In genomic region chr7:135735691-135736580, GRCm38 (mm10) we compare ENCODE assay signal across 7 mouse cellular contexts. TPM values are rescaled to one million over a fixed set of nuclear protein-coding genes. Genes with fewer than 3 reads are reported as not detected.
DNase-seq lines count a peak whose midpoint lies in the region; ATAC-seq and TF ChIP-seq lines count a peak whose summit lies in the region.

No protein-coding gene starts in this region.

- TF ChIP-seq POLR2A in kidney, adult 2 months (IDR thresholded peaks at IDR 0.05; ENCODE audit: low read depth, low read length) = no peak

- peak overlapping the region; percentile 24 for H3K4me3 ChIP-seq in embryonic facial prominence, embryonic 13.5 days
- peak overlapping the region; percentile 20; the same call in 1 of the 2 replicates for H3K4me3 ChIP-seq in kidney, adult 2 months (ENCODE audit: insufficient read depth, low read depth, low read length)
- H3K4me3 ChIP-seq in limb, embryonic 12.5 days (replicated peaks) = no peak overlapping the region; the same call in 1 of the 2 replicates
- H3K4me3 ChIP-seq in midbrain, embryonic 14.5 days (replicated peaks; ENCODE audit: low read depth, low read length) = no peak overlapping the region

- TF ChIP-seq CTCF in kidney, adult 2 months (conservative IDR thresholded peaks at IDR 0.05; ENCODE audit: insufficient read depth, insufficient read length, low read depth, low read length) = peak; percentile 86

- H3K27ac ChIP-seq in embryonic facial prominence, embryonic 13.5 days = peak overlapping the region; percentile 39; the same call in 1 of the 2 replicates
- H3K27ac ChIP-seq in kidney, adult 2 months (ENCODE audit: insufficient read depth, low read depth, low read length) = no peak overlapping the region
- H3K27ac ChIP-seq in limb, embryonic 12.5 days = no peak overlapping the region
- peak overlapping the region; percentile 34; the same call in 1 of the 2 replicates for H3K27ac ChIP-seq in midbrain, embryonic 14.5 days (replicated peaks; ENCODE audit: low read depth, low read length)

- H3K9ac ChIP-seq in embryonic facial prominence, embryonic 13.5 days = no peak overlapping the region
- H3K9ac ChIP-seq in limb, embryonic 12.5 days (replicated peaks) = no peak overlapping the region
- no peak overlapping the region for H3K9ac ChIP-seq in midbrain, embryonic 14.5 days (replicated peaks; ENCODE audit: low read length)

- H3K4me1 ChIP-seq in embryonic facial prominence, embryonic 13.5 days = peaks cover 21% of the 10 kb centered on the region
- H3K4me1 ChIP-seq in kidney, adult 2 months (ENCODE audit: control insufficient read depth, insufficient read depth, low read length) = no peaks in the 10 kb centered on the region; the same call in 1 of the 2 replicates
- H3K4me1 ChIP-seq in limb, embryonic 12.5 days (replicated peaks) = peaks cover 12% of the 10 kb centered on the region
- H3K4me1 ChIP-seq in midbrain, embryonic 14.5 days (ENCODE audit: control insufficient read depth, insufficient read depth, low read length) = no peaks in the 10 kb centered on the region

- no peaks in the 10 kb centered on the region for H3K36me3 ChIP-seq in embryonic facial prominence, embryonic 13.5 days
- H3K36me3 ChIP-seq in kidney, adult 2 months (ENCODE audit: control insufficient read depth, insufficient read depth, low read length) = no peaks in the 10 kb centered on the region
- H3K36me3 ChIP-seq in limb, embryonic 12.5 days = no peaks in the 10 kb centered on the region
- no peaks in the 10 kb centered on the region for H3K36me3 ChIP-seq in midbrain, embryonic 14.5 days (ENCODE audit: control insufficient read depth, insufficient read depth, low read length)

- no peaks in the 10 kb centered on the region for H3K9me3 ChIP-seq in embryonic facial prominence, embryonic 13.5 days
- no peaks in the 10 kb centered on the region for H3K9me3 ChIP-seq in limb, embryonic 12.5 days
- H3K9me3 ChIP-seq in midbrain, embryonic 14.5 days (ENCODE audit: control insufficient read depth, low read length) = no peaks in the 10 kb centered on the region

- ATAC-seq in embryonic facial prominence, embryonic 13.5 days (ENCODE audit: insufficient number of reproducible peaks, insufficient read depth, low FRiP score, low TSS enrichment, low read depth) = peak; percentile 88
- ATAC-seq in limb, embryonic 12.5 days (ENCODE audit: insufficient number of reproducible peaks, insufficient read depth, low FRiP score, low TSS enrichment, low read depth) = peak; percentile 91
- peak; percentile 81; the same call in 1 of the 2 replicates for ATAC-seq in midbrain, embryonic 14.5 days (ENCODE audit: low FRiP score, low TSS enrichment)

- H3K4me2 ChIP-seq in embryonic facial prominence, embryonic 13.5 days = peak overlapping the region; percentile 57
- H3K4me2 ChIP-seq in limb, embryonic 12.5 days = peak overlapping the region; percentile 46
- H3K4me2 ChIP-seq in midbrain, embryonic 14.5 days (ENCODE audit: low read length) = peak overlapping the region; percentile 44

- 13% methylated on average over 31 of the region's 31 CpGs for WGBS in embryonic facial prominence, embryonic 13.5 days
- WGBS in kidney, adult 2 months = 9% methylated on average over 31 of the region's 31 CpGs
- 16% methylated on average over 31 of the region's 31 CpGs for WGBS in limb, embryonic 12.5 days
- 15% methylated on average over 31 of the region's 31 CpGs for WGBS in midbrain, embryonic 14.5 days

- DNase-seq in adrenal gland, postnatal 25 days = peak; percentile 76
- DNase-seq in heart, adult 18-20 months = peak; percentile 84 to 87
- DNase-seq in kidney, adult 2 months = peak; percentile 91
- DNase-seq in midbrain, embryonic 14.5 days = peak; percentile 92
- peak; percentile 86 for DNase-seq in spleen, adult 18-20 months

- no peaks in the 10 kb centered on the region for H3K27me3 ChIP-seq in embryonic facial prominence, embryonic 13.5 days
- no peaks in the 10 kb centered on the region for H3K27me3 ChIP-seq in kidney, adult 2 months (replicated peaks; ENCODE audit: control insufficient read depth, insufficient read depth, low read length)
- no peaks in the 10 kb centered on the region for H3K27me3 ChIP-seq in limb, embryonic 12.5 days
- no peaks in the 10 kb centered on the region for H3K27me3 ChIP-seq in midbrain, embryonic 14.5 days (ENCODE audit: control insufficient read depth, insufficient read depth, low read length)

RNA-seq across cellular contexts. Expression of gene Mki67, which starts 19.8 kb away (rescaled TPM):
- total RNA-seq in adrenal gland, postnatal 25 days (2021) = 16.4 and 23.0 TPM in 2 replicates
- polyA plus RNA-seq in embryonic facial prominence, embryonic 13.5 days (2015; fragmentation: Nextera tagmentation; extraction: Ambion mirVana) = 47.3 and 48.4 TPM in 2 replicates
- 1 to 10 TPM; 1.4 to 1.8 TPM for total RNA-seq in heart, adult 18-20 months (2021)
- 0.18 and 0.28 TPM in 2 replicates for polyA plus RNA-seq in kidney, adult 2 months (2012; rRNA removed)
- 50.5 and 51.2 TPM in 2 replicates for polyA plus RNA-seq in limb, embryonic 12.5 days (2016; fragmentation: Nextera tagmentation; extraction: Ambion mirVana)
- 6.4 and 12.5 TPM in 2 replicates for polyA plus RNA-seq in midbrain, embryonic 14.5 days (2014; fragmentation: Nextera tagmentation; extraction: Ambion mirVana)

Comparison
In these comparisons a context has a peak if more than half of its experiments do, and no peak if none do; other contexts are left out.
1. H3K27ac ChIP-seq: peak in embryonic facial prominence, embryonic 13.5 days (single experiment) and midbrain, embryonic 14.5 days (single experiment); none in kidney, adult 2 months (single experiment) and limb, embryonic 12.5 days (single experiment).
2. H3K4me3 ChIP-seq: peak in embryonic facial prominence, embryonic 13.5 days (single experiment) and kidney, adult 2 months (single experiment); none in limb, embryonic 12.5 days (single experiment) and midbrain, embryonic 14.5 days (single experiment).
3. Peak in every context shown above with its lines, with median percentiles within 50 percentile points of each other: DNase-seq, ATAC-seq and H3K4me2 ChIP-seq.